Mouse (Mus musculus): ENCODE measurements around the gene Tmem256.

GRCm38 (mm10) chr11:69853994-69854393 lies 15.7 kb downstream of the Tmem256 start:
- no peak for TF ChIP-seq CTCF (IDR thresholded peaks at IDR 0.05; ENCODE audit: borderline replicate concordance, insufficient read depth, low read depth, low read length)
- TF ChIP-seq POLR2A (IDR thresholded peaks at IDR 0.05; ENCODE audit: borderline replicate concordance, insufficient read depth, low read length) = no peak
